Mouse (Mus musculus) E14TG2a.4 (cell line): Measurements from ENCODE around the gene Zfp719.

Experiments
- CTCF ChIP-seq: conservative IDR thresholded peaks from 2 replicates; pipeline ENCODE4 v1.5.1; 2014; ENCODE audit warnings: low read length
- NANOG ChIP-seq: IDR thresholded peaks from 2 replicates; pipeline ENCODE4 v1.6.1; 2014; ENCODE audit warnings: borderline replicate concordance, low read length, mixed read lengths
- POU5F1 ChIP-seq: IDR thresholded peaks from 2 replicates; pipeline ENCODE4 v1.6.1; 2014; ENCODE audit warnings: low read length, borderline replicate concordance

- TF ChIP-seq CTCF (no peak), NANOG (no peak), POU5F1 (no peak)
Observed at GRCm38 (mm10) chr7:43625065-43625464, 45.7 kb downstream of the Zfp719 start.
